Mouse (Mus musculus): ENCODE results near the gene Dpysl4.

GRCm38 (mm10) chr7:139136906-139137491 lies 51.2 kb downstream of the Dpysl4 start:
- no peak for TF ChIP-seq CTCF (IDR thresholded peaks at IDR 0.05; ENCODE audit: control insufficient read depth, insufficient read depth, low read length)
- TF ChIP-seq POLR2A (IDR thresholded peaks at IDR 0.05; ENCODE audit: borderline replicate concordance, control insufficient read depth, low read depth, low read length), result no peak
